In genomic region chr10:68344211-68344610, GRCm38 (mm10) we compare ENCODE assay signal across 30 mouse cellular contexts.
"Had no signal": no experiment of that assay in that cellular context is flagged by ENCODE, and none has a peak within 500 bp of the region (broad histone marks: within the 10 kb centered on the region; RNA-seq: fewer than 3 reads in every experiment).

No protein-coding gene starts in this region.

- H3K9me3 ChIP-seq: limb, embryonic 15.5 days; lung, embryonic 15.5 days had no signal

- H3K4me1 ChIP-seq: limb, embryonic 15.5 days; liver, embryonic 12.5 days; liver, embryonic 13.5 days; liver, embryonic 15.5 days; megakaryocyte, embryonic 14.5 days; midbrain, embryonic 10.5 days; midbrain, embryonic 12.5 days; midbrain, embryonic 15.5 days; neural tube, embryonic 12.5 days had no signal

- H3K4me3 ChIP-seq: limb, embryonic 10.5 days; limb, embryonic 12.5 days; limb, embryonic 13.5 days; limb, embryonic 15.5 days; liver, embryonic 12.5 days; liver, embryonic 13.5 days; liver, embryonic 15.5 days; lung, embryonic 15.5 days; megakaryocyte, embryonic 14.5 days; midbrain, embryonic 10.5 days; midbrain, embryonic 12.5 days; midbrain, embryonic 15.5 days; myocyte; neural tube, embryonic 12.5 days had no signal

- H3K27ac ChIP-seq: limb, embryonic 13.5 days; limb, embryonic 15.5 days; liver, embryonic 12.5 days; liver, embryonic 13.5 days; liver, embryonic 14.5 days; liver, embryonic 15.5 days; lung, embryonic 15.5 days; macrophage; midbrain, embryonic 10.5 days; midbrain, embryonic 12.5 days; midbrain, embryonic 15.5 days; neural tube, embryonic 12.5 days had no signal

- H3K27me3 ChIP-seq: limb, embryonic 12.5 days; limb, embryonic 13.5 days; limb, embryonic 15.5 days; liver, embryonic 12.5 days; liver, embryonic 13.5 days; liver, embryonic 15.5 days; lung, embryonic 15.5 days; megakaryocyte, embryonic 14.5 days; midbrain, embryonic 12.5 days; midbrain, embryonic 15.5 days; neural tube, embryonic 12.5 days had no signal

- H3K4me2 ChIP-seq: limb, embryonic 13.5 days; limb, embryonic 15.5 days; liver, embryonic 11.5 days; liver, embryonic 12.5 days; liver, embryonic 13.5 days; liver, embryonic 15.5 days; lung, embryonic 14.5 days; lung, embryonic 15.5 days; midbrain, embryonic 12.5 days; midbrain, embryonic 15.5 days; neural tube, embryonic 12.5 days had no signal

- ATAC-seq: liver, embryonic 12.5 days; liver, postnatal 0 days; lung, postnatal 0 days; midbrain, embryonic 15.5 days; midbrain, embryonic 16.5 days had no signal

- DNase-seq: left cerebral cortex, postnatal 4 days; liver; liver, embryonic 13.5 days; liver, postnatal 0 days; lung, adult 18-20 months; lung, adult 2 months; lung, embryonic 14.5 days; lung, postnatal 10 days; lung, postnatal 14 days; lung, postnatal 36 days; lung, postnatal 4 days; midbrain, embryonic 14.5 days had no signal

- H3K9ac ChIP-seq: limb, embryonic 12.5 days; limb, embryonic 13.5 days; limb, embryonic 15.5 days; liver, embryonic 12.5 days; liver, embryonic 13.5 days; liver, embryonic 14.5 days; liver, embryonic 15.5 days; liver, postnatal 0 days; lung, embryonic 14.5 days; lung, embryonic 15.5 days; midbrain, embryonic 12.5 days; midbrain, embryonic 15.5 days; neural tube, embryonic 12.5 days had no signal

- H3K36me3 ChIP-seq: limb, embryonic 13.5 days; limb, embryonic 15.5 days; liver, embryonic 12.5 days; liver, embryonic 13.5 days; liver, embryonic 15.5 days; lung, embryonic 15.5 days; midbrain, embryonic 10.5 days; midbrain, embryonic 12.5 days; midbrain, embryonic 15.5 days; neural tube, embryonic 12.5 days had no signal
